Mouse (Mus musculus) megakaryocyte, embryonic 14.5 days (primary cell): Measurements from ENCODE around the gene Ptpra. TPM values are rescaled to one million over a fixed set of nuclear protein-coding genes. Genes with fewer than 3 reads are reported as not detected.

Source experiments
- H3K27me3 ChIP-seq: replicated peaks from 2 replicates; pipeline ENCODE3; 2012; ENCODE audit warnings: inconsistent platforms
- H3K36me3 ChIP-seq: replicated peaks from 2 replicates; pipeline ENCODE3; 2012; ENCODE audit warnings: low read length, inconsistent platforms, mixed read lengths
- H3K4me1 ChIP-seq: 2 replicates; pipeline ENCODE4 v1.6.1; 2012; ENCODE audit warnings: inconsistent platforms
- H3K4me3 ChIP-seq: replicated peaks from 2 replicates; pipeline ENCODE3; 2012; ENCODE audit warnings: moderate library complexity, mild to moderate bottlenecking, inconsistent platforms
- H3K9me3 ChIP-seq: 2 replicates; pipeline ENCODE4 v1.6.1; 2012; ENCODE audit warnings: inconsistent platforms
- FLI1 ChIP-seq: IDR thresholded peaks from 2 replicates; pipeline ENCODE4 v1.6.1; 2012; ENCODE audit warnings: low read length, inconsistent platforms, mixed read lengths
- GATA1 ChIP-seq: IDR thresholded peaks from 3 replicates; pipeline ENCODE4 v1.6.1; 2012; ENCODE audit warnings: mixed read lengths, low read length, inconsistent platforms, borderline replicate concordance
- polyA plus RNA-seq: library from polyadenylated mRNA; stranded (reverse); fragments of >175 nt; gene quantifications from 2 replicates; pipeline ENCODE4 v1.2.3, GENCODE M21; 2012; ENCODE audit warnings: low replicate concordance; ENCODE audit not compliant: insufficient read depth

The Ptpra gene
- polyA plus RNA-seq, 1 experiment = 14.1 TPM

DNA sequence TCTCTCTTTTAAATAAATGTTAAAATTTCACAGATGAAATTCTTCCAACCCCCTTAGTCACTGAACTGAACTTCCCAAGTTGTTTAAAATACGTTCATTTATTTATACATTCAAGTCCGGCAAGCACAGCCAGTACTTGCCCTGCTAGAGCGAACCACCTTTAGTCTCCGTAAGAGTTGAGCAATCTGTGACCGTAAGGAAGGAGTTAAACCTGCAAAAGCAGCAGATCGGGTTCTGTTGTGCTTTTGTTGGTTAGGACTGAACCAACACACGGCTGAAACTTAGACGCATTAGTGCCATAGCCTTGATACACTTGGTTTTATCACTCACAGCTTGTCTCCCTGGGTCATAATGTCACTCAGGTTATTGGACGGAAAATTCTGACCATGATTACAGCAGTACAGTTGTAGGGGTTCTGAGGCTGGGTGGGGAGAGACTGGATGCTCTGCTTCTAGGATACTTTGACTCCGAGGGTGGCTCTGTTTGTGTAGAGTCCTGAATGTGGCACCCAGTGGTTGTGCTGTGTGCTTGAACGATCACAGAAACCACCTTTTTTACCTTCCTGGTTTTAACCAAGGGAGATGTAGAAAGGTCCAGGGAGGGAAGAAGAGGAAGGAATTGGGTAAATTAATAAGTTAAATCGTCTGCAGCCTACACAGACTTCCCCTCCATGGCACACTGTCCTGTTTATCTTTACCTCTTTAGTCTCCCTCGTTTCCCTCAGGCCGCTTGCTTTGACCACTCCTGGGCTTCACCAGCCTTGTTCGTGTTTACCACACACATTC, 11.4 kb downstream of the Ptpra start:
- Histone ChIP-seq H3K4me1 (peaks cover 49% of the 10 kb centered on the region), H3K36me3 (peaks cover 55% of the 10 kb centered on the region), H3K9me3 (peaks cover 10% of the 10 kb centered on the region), H3K4me3 (no peak overlapping the region), H3K27me3 (no peaks in the 10 kb centered on the region)
- no peak for TF ChIP-seq GATA1
- no peak for TF ChIP-seq FLI1

DNA sequence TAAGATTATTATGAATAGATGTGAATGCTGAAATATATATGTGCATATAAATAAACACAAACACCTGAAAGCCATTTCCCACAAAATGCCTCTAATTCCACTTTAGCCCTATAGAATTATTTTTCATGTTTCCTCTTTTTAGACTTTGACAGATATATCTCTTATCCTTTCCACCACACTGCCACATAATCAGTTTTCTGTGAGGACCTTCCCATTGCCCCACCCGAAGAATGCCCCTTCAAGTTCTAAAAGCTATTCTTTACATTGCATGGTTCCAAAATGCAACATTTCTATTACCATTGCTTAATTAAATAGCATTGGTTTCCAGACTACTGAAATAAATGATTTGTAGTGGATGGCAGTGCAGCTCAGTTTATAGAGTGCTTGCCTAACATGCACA, 16.4 kb downstream of the Ptpra start:
- H3K27me3 ChIP-seq = no peaks in the 10 kb centered on the region
- H3K4me3 ChIP-seq = no peak overlapping the region
- peaks cover 10% of the 10 kb centered on the region for H3K9me3 ChIP-seq
- peaks cover 68% of the 10 kb centered on the region for H3K4me1 ChIP-seq
- H3K36me3 ChIP-seq = peaks cover 36% of the 10 kb centered on the region
- TF ChIP-seq GATA1 = no peak
- TF ChIP-seq FLI1 = no peak

DNA sequence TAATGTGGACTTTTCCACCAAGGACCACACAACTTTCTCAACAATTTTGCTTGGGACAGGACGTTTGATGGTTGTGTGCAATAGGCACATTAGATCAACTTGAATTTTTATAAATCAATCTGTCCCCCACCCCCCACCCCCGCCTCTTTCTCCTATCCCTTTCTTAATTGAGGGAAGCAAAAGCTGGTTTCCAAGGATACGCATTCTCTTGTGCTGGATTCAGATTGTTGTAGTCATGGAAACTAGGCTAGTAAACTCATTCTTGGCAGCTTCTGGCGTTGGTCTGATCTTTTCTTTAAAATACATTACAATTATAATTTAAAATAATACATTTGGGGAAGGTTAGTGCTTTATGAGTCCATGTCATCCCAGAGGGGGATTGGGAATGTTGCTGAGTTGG, 19.3 kb downstream of the Ptpra start:
- H3K4me3 ChIP-seq = no peak overlapping the region
- TF ChIP-seq FLI1 (no peak), GATA1 (no peak)
- no peaks in the 10 kb centered on the region for H3K27me3 ChIP-seq
- peaks cover 8% of the 10 kb centered on the region for H3K36me3 ChIP-seq
- no peaks in the 10 kb centered on the region for H3K9me3 ChIP-seq
- peaks cover 62% of the 10 kb centered on the region for H3K4me1 ChIP-seq

DNA sequence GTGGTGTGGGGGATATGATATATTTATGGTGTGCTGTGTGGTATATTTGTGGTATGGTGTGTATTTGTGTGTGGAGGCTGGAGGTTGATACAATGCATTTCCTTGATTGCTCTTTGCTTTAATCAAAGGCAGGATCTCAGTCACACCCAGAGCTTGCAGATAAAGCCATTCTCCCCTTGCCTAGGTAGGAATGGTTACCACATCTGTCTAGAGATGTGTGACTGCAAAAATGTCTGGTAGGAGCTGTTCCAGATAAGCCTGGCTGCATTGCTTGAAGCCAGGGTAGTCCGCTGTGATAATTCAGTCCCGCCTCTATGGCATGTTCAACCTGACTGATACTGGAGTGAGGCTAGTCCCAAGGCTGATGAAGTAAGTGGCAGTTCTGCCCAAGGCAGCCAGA, 19.9 kb downstream of the Ptpra start:
- no peaks in the 10 kb centered on the region for H3K9me3 ChIP-seq
- no peaks in the 10 kb centered on the region for H3K27me3 ChIP-seq
- peaks cover 8% of the 10 kb centered on the region for H3K36me3 ChIP-seq
- peaks cover 58% of the 10 kb centered on the region for H3K4me1 ChIP-seq
- TF ChIP-seq FLI1 = no peak
- TF ChIP-seq GATA1 = no peak
- H3K4me3 ChIP-seq = no peak overlapping the region

DNA sequence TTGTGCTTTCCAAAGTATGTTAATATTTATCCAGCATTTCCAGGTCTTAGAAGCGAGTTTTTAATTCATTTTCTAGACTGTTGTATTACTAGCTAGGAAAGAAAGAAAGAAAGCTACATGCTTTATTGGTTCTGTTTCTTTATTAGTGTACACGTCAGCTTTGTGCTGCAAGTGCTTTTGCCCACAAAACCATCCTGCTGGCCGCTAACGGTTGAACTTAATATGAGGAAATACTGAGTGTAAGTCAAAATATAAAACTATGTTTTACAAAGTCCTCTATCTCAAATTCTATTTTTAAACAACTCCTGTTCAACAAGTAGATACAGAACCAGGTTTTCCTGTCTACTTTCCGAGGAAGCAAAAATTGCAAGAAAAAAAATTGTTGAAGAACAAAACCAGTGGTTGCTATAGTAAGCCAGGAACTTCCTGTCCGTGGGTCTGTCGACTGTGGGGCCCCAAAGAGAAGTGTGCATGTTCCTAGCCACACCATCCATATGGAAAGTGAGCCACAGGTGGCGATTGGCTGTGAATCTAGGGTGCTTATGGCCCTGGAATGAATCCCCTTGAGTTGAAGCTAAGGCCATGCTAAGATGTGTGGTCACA, 22.9 kb downstream of the Ptpra start:
- H3K27me3 ChIP-seq = no peaks in the 10 kb centered on the region
- no peaks in the 10 kb centered on the region for H3K9me3 ChIP-seq
- no peak for TF ChIP-seq FLI1
- TF ChIP-seq GATA1 = no peak
- peaks cover 52% of the 10 kb centered on the region for H3K4me1 ChIP-seq
- H3K4me3 ChIP-seq = no peak overlapping the region
- peaks cover 14% of the 10 kb centered on the region for H3K36me3 ChIP-seq

DNA sequence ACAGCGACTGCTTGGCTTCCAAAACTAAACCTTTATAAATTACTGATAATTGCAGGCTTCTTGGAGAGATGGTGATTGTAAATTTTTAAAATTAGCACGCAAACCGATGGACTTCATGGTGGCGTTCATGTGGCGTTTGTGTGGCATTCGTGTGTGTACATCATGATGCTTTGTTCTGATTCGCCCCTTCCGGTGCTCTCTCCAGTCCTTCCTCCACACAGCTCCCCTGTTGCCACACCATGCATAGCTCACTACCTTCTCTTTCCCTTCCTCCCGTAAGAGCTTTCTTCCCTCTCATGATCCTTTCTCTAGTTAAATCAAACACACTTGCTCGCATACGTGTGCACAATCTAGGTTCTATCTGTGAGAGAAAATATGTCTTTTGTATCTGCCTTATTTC, 25.7 kb downstream of the Ptpra start:
- Histone ChIP-seq H3K36me3 (peaks cover 18% of the 10 kb centered on the region), H3K27me3 (no peaks in the 10 kb centered on the region), H3K4me1 (peaks cover 40% of the 10 kb centered on the region), H3K9me3 (no peaks in the 10 kb centered on the region), H3K4me3 (no peak overlapping the region)
- no peak for TF ChIP-seq GATA1

DNA sequence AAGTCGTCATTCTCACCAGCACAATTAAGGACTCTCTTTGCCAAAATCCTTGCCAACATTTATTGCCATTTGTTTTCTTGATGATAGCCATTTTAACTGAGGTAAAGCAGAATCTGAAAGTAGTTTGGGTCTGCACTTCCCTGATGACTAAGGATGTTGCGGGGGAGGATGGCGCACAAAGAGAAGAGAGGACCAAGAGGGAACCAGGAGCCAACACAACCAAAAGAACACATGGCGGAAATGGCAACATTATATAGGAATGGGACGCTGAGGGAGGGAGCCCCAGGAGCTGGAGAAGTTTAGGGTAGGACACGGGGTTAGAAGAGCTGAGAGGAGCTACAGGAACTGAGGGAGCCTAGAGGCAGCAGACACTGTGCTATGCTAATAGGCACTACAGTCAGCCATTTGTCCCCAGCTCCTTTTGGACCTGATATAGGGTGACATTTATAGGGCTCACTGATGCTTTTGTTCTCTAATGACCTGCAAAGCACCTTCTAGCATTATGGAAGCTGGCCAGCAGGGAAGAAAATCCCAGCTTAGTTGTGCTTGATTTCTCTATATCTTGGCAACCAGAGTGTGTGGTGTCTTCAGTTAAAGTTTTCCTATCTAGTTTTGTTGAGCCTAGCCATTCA, 26.7 kb downstream of the Ptpra start:
- Histone ChIP-seq H3K27me3 (no peaks in the 10 kb centered on the region), H3K36me3 (peaks cover 18% of the 10 kb centered on the region), H3K9me3 (no peaks in the 10 kb centered on the region), H3K4me1 (peaks cover 40% of the 10 kb centered on the region), H3K4me3 (no peak overlapping the region)
- TF ChIP-seq GATA1 (no peak), FLI1 (no peak)

DNA sequence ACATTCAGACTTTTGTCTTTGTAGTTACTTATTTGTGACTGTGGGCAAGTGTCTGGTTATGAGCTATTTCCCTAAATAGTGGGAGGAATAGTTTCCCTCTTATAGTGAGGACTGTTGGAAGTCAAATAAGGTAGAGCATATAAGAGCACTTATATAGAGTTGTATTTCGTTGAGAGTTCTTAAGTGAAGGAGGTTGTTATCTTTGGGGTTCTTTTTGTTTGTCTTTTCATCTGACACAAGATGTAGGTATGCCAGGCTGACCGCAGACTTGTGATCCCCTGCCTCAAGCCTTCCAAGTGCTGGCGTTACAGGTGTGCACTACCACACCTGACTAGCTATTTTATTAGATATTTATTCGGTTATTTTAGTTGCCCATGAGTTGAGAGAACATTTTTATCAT, 32.1 kb downstream of the Ptpra start:
- peaks cover 32% of the 10 kb centered on the region for H3K4me1 ChIP-seq
- TF ChIP-seq GATA1 = no peak
- TF ChIP-seq FLI1 = no peak
- H3K36me3 ChIP-seq = peaks cover 16% of the 10 kb centered on the region
- no peaks in the 10 kb centered on the region for H3K27me3 ChIP-seq
- no peaks in the 10 kb centered on the region for H3K9me3 ChIP-seq
- no peak overlapping the region for H3K4me3 ChIP-seq

DNA sequence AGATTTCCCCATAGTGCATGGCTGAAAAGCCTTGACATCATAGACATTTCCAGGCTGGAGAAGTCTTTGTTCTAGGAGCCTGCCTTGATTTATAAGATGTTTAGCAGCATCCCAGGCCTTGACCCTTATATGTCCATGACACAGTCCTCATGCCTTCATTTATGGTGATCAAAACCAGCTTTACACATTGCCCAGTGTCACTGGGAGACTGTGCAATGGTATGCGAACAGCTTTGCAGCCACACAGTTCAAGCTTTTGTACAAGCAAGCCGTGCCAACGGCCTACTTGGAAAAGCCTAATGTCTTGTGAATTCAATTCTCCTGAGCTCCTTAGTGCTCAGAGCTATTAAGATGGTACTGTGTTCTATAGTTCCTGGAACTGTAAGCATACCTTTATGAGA, 32.6 kb downstream of the Ptpra start:
- H3K4me1 ChIP-seq = peaks cover 36% of the 10 kb centered on the region
- no peaks in the 10 kb centered on the region for H3K9me3 ChIP-seq
- H3K4me3 ChIP-seq = no peak overlapping the region
- no peak for TF ChIP-seq GATA1
- no peak for TF ChIP-seq FLI1
- peaks cover 12% of the 10 kb centered on the region for H3K36me3 ChIP-seq
- H3K27me3 ChIP-seq = no peaks in the 10 kb centered on the region

DNA sequence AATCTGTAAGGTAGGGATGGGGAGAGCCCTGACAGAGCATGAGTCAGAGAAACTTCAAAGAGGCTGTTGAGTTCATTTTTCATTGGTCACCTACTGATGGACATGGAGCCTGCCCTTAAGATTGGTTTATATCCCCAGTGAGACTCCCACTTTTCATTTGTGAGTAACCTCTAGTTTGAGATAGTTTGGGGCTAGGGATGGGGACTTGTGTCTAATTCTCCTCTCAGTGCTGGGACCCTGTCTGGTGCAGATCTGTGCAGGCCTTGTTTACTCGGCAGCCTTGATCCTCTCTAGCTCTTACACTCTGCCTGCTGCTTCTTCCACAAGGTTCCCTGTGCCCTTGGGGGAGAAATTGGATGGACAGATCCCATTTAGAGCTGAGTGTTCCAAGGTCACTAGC, 34.1 kb downstream of the Ptpra start:
- Histone ChIP-seq H3K4me3 (peak overlapping the region; percentile 1), H3K9me3 (no peaks in the 10 kb centered on the region), H3K36me3 (peaks cover 6% of the 10 kb centered on the region), H3K4me1 (peaks cover 50% of the 10 kb centered on the region), H3K27me3 (no peaks in the 10 kb centered on the region)
- no peak for TF ChIP-seq GATA1
- no peak for TF ChIP-seq FLI1

DNA sequence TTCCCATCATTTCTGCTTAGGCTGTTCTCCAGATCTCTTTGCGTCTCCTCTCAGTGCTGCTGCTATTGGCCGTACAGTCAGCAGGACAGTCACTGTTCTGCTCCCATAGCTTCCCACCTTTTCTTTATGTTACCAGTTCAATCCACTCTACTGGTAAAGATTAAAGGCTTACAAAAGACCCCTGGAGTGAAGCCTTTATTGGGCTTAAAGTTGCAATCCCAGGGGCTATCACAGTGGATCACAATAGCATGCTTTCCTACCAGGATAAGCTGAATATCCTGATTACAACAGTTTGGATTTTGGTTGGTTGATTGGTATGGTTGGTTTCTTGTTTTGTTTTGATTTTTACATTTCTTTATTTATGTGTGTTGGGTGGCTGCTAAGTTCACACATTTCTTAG, 37.9 kb downstream of the Ptpra start:
- Histone ChIP-seq H3K4me3 (no peak overlapping the region), H3K36me3 (peaks cover 16% of the 10 kb centered on the region), H3K27me3 (no peaks in the 10 kb centered on the region), H3K4me1 (peaks cover 70% of the 10 kb centered on the region), H3K9me3 (peaks cover 3% of the 10 kb centered on the region)
- TF ChIP-seq FLI1 (no peak), GATA1 (no peak)
